Mouse (Mus musculus) stomach, postnatal 0 days (tissue): ENCODE results near the gene Gstcd. TPM values are rescaled to one million over a fixed set of nuclear protein-coding genes. Genes with fewer than 3 reads are reported as not detected.

Experiments
- ATAC-seq: fragments of 200-750 bp; cut with Nextera tagmentation; 2 replicates; pipeline ENCODE4 v1.8.0; 2017; ENCODE audit not compliant: low FRiP score, low TSS enrichment
- DNase-seq: peaks from one replicate; pipeline ENCODE4 v3.0.0-alpha.2; 2016; ENCODE audit warnings: low spot score
- H3K27ac ChIP-seq: fragments of 300-500 bp; sonication (generic); replicated peaks from 2 replicates; pipeline ENCODE4 v1.5.1; 2014; ENCODE audit warnings: mild to moderate bottlenecking, control low read depth
- H3K27me3 ChIP-seq: fragments of 300-500 bp; sonication (generic); 2 replicates; pipeline ENCODE4 v1.6.1; 2014; ENCODE audit warnings: low read length; ENCODE audit not compliant: control insufficient read depth, insufficient read depth
- H3K36me3 ChIP-seq: fragments of 300-500 bp; sonication (generic); 2 replicates; pipeline ENCODE4 v1.6.1; 2014; ENCODE audit warnings: low read length, mixed read lengths; ENCODE audit not compliant: control insufficient read depth, insufficient read depth
- H3K4me1 ChIP-seq: fragments of 300-500 bp; sonication (generic); replicated peaks from 2 replicates; pipeline ENCODE4 v1.6.1; 2014; ENCODE audit warnings: antibody characterized with exemption; ENCODE audit not compliant: control insufficient read depth, insufficient read depth
- H3K4me2 ChIP-seq: fragments of 300-500 bp; sonication (generic); replicated peaks from 2 replicates; pipeline ENCODE4 v1.6.1; 2014; ENCODE audit warnings: low read depth, mild to moderate bottlenecking, control low read depth, moderate library complexity
- H3K4me3 ChIP-seq: fragments of 300-500 bp; sonication (generic); 2 replicates; pipeline ENCODE4 v1.5.1; 2014; ENCODE audit warnings: low read depth, low read length, control low read depth
- H3K9ac ChIP-seq: fragments of 300-500 bp; sonication (generic); 2 replicates; pipeline ENCODE4 v1.6.1; 2014; ENCODE audit warnings: mild to moderate bottlenecking, low read length, control low read depth, mixed read lengths
- H3K9me3 ChIP-seq: fragments of 300-500 bp; sonication (generic); 2 replicates; pipeline ENCODE4 v1.6.1; 2016; ENCODE audit warnings: low read length; ENCODE audit not compliant: control insufficient read depth
- CTCF ChIP-seq: IDR thresholded peaks from 2 replicates; pipeline ENCODE4 v1.5.1; 2016; ENCODE audit warnings: antibody characterized with exemption, low read depth, mild to moderate bottlenecking, moderate library complexity
- EP300 ChIP-seq: optimal IDR thresholded peaks from 2 replicates; pipeline ENCODE3; 2016; ENCODE audit warnings: antibody characterized with exemption
- WGBS: fragments of 180-500 bp; shearing (Covaris S2); extraction: QIAGEN DNeasy Blood & Tissue Kit; methylation state at CpG from one replicate; pipeline ENCODE4 v1.1.7; 2014; 5-methylcytosine and 5-hydroxymethylcytosine counted together
- polyA plus RNA-seq: library from polyadenylated mRNA; unstranded; fragments of >200 nt; fragmentation: Nextera tagmentation; extraction: Ambion mirVana; gene quantifications from 2 replicates; pipeline ENCODE4 v1.2.1, GENCODE M21; 2015

Gene Gstcd
- polyA plus RNA-seq, 1 experiment from 2014 or later = 2.8 TPM

GRCm38 (mm10) chr3:133082736-133083135, 9.1 kb downstream of the Gstcd start:
- no peak for DNase-seq
- H3K9me3 ChIP-seq = no peaks in the 10 kb centered on the region
- ATAC-seq = no peak
- WGBS = 84% methylated on average over 5 of the region's 5 CpGs
- no peak overlapping the region for H3K4me2 ChIP-seq
- TF ChIP-seq CTCF = no peak
- TF ChIP-seq EP300 = no peak
- H3K27me3 ChIP-seq = no peaks in the 10 kb centered on the region
- H3K4me1 ChIP-seq = no peaks in the 10 kb centered on the region
- H3K4me3 ChIP-seq = no peak overlapping the region
- no peaks in the 10 kb centered on the region for H3K36me3 ChIP-seq
- no peak overlapping the region for H3K9ac ChIP-seq
- no peak overlapping the region for H3K27ac ChIP-seq

GRCm38 (mm10) chr3:133075560-133075959, 16.3 kb downstream of the Gstcd start:
- 89% methylated on average over 10 of the region's 10 CpGs for WGBS

GRCm38 (mm10) chr3:133052068-133052467, 39.8 kb downstream of the Gstcd start:
- TF ChIP-seq CTCF = no peak
- no peak for TF ChIP-seq EP300
- no peaks in the 10 kb centered on the region for H3K27me3 ChIP-seq
- ATAC-seq = no peak
- H3K4me1 ChIP-seq = no peaks in the 10 kb centered on the region
- no peak overlapping the region for H3K27ac ChIP-seq
- DNase-seq = no peak
- no peak overlapping the region for H3K4me3 ChIP-seq
- 59% methylated on average over 2 of the region's 2 CpGs for WGBS
- H3K9me3 ChIP-seq = no peaks in the 10 kb centered on the region
- no peaks in the 10 kb centered on the region; the same call in 1 of the 2 replicates for H3K36me3 ChIP-seq
- no peak overlapping the region for H3K4me2 ChIP-seq
- no peak overlapping the region for H3K9ac ChIP-seq

More at GRCm38 (mm10) chr3:133075560-133075959, 16.3 kb downstream of the Gstcd start:
- Histone ChIP-seq H3K4me1 (no peaks in the 10 kb centered on the region), H3K9ac (no peak overlapping the region), H3K9me3 (no peaks in the 10 kb centered on the region), H3K4me3 (no peak overlapping the region), H3K27me3 (no peaks in the 10 kb centered on the region), H3K36me3 (peaks cover 3% of the 10 kb centered on the region; the same call in 1 of the 2 replicates), H3K27ac (no peak overlapping the region), H3K4me2 (no peak overlapping the region)
- DNase-seq (no peak), ATAC-seq (no peak)
- TF ChIP-seq EP300 = no peak
- TF ChIP-seq CTCF = no peak

GRCm38 (mm10) chr3:133033145-133033755, 58.6 kb downstream of the Gstcd start:
- H3K27ac ChIP-seq = no peak overlapping the region
- H3K4me2 ChIP-seq = no peak overlapping the region
- H3K9ac ChIP-seq = no peak overlapping the region
- 73% methylated on average over 7 of the region's 7 CpGs for WGBS
- H3K4me1 ChIP-seq = no peaks in the 10 kb centered on the region
- H3K27me3 ChIP-seq = no peaks in the 10 kb centered on the region
- H3K9me3 ChIP-seq = no peaks in the 10 kb centered on the region
- TF ChIP-seq CTCF = no peak
- TF ChIP-seq EP300 = no peak
- H3K36me3 ChIP-seq = no peaks in the 10 kb centered on the region
- DNase-seq (no peak), ATAC-seq (no peak)
- H3K4me3 ChIP-seq = no peak overlapping the region

GRCm38 (mm10) chr3:133026977-133027376, 64.9 kb downstream of the Gstcd start:
- H3K27ac ChIP-seq = no peak overlapping the region
- no peaks in the 10 kb centered on the region for H3K9me3 ChIP-seq
- H3K4me1 ChIP-seq = no peaks in the 10 kb centered on the region
- H3K4me2 ChIP-seq = no peak overlapping the region
- no peaks in the 10 kb centered on the region for H3K27me3 ChIP-seq
- no peaks in the 10 kb centered on the region for H3K36me3 ChIP-seq
- 54% methylated on average over 2 of the region's 2 CpGs for WGBS
- H3K4me3 ChIP-seq = no peak overlapping the region
- no peak for TF ChIP-seq EP300
- TF ChIP-seq CTCF = no peak
- no peak for DNase-seq
- ATAC-seq = no peak
- H3K9ac ChIP-seq = no peak overlapping the region

GRCm38 (mm10) chr3:133007250-133007649, 84.6 kb downstream of the Gstcd start:
- no peak for ATAC-seq
- WGBS = 71% methylated on average over 4 of the region's 4 CpGs

More at GRCm38 (mm10) chr3:133007250-133007649, 84.6 kb downstream of the Gstcd start:
- Histone ChIP-seq H3K4me2 (no peak overlapping the region), H3K4me3 (no peak overlapping the region), H3K27ac (no peak overlapping the region), H3K4me1 (no peaks in the 10 kb centered on the region), H3K27me3 (no peaks in the 10 kb centered on the region), H3K9ac (no peak overlapping the region), H3K9me3 (no peaks in the 10 kb centered on the region), H3K36me3 (no peaks in the 10 kb centered on the region)
- DNase-seq = no peak
- TF ChIP-seq EP300 (no peak), CTCF (no peak)
